16 mouse cellular contexts compared by ENCODE assay signal in genomic region chr6:95966231-95966630, GRCm38 (mm10).
"Had no signal": no experiment of that assay in that cellular context is flagged by ENCODE, and none has a peak within 500 bp of the region (broad histone marks: within the 10 kb centered on the region; RNA-seq: fewer than 3 reads in every experiment).

No protein-coding gene starts in this region.

- H3K9ac ChIP-seq: liver, embryonic 12.5 days; liver, embryonic 14.5 days; lung, embryonic 14.5 days; neural tube, embryonic 13.5 days; neural tube, embryonic 15.5 days had no signal

- H3K4me1 ChIP-seq: liver, embryonic 12.5 days; neural tube, embryonic 13.5 days; neural tube, embryonic 15.5 days had no signal

- H3K4me3 ChIP-seq: liver, embryonic 12.5 days; myocyte; neural tube, embryonic 13.5 days; neural tube, embryonic 15.5 days had no signal

- H3K4me2 ChIP-seq: liver, embryonic 12.5 days; lung, embryonic 14.5 days; neural tube, embryonic 13.5 days; neural tube, embryonic 15.5 days had no signal

- H3K36me3 ChIP-seq: liver, embryonic 12.5 days; neural tube, embryonic 13.5 days; neural tube, embryonic 15.5 days had no signal

- H3K9me3 ChIP-seq: liver, embryonic 12.5 days; neural tube, embryonic 13.5 days; neural tube, embryonic 15.5 days had no signal

- ATAC-seq: liver, embryonic 12.5 days had no signal

- DNase-seq: lung, adult 18-20 months; lung, embryonic 14.5 days; lung, postnatal 10 days; lung, postnatal 4 days; retina, postnatal 1 day; right cerebral cortex, adult 18-20 months; right cerebral cortex, postnatal 25 days; right cerebral cortex, postnatal 4 days; thymus, adult 18-20 months; thymus, postnatal 25 days; thymus, postnatal 4 days had no signal

- H3K27ac ChIP-seq: liver, embryonic 12.5 days; liver, embryonic 14.5 days; neural tube, embryonic 13.5 days; neural tube, embryonic 15.5 days had no signal

- H3K27me3 ChIP-seq: liver, embryonic 12.5 days; neural tube, embryonic 13.5 days; neural tube, embryonic 15.5 days had no signal
